26 mouse cellular contexts compared by ENCODE assay signal in the genomic region with DNA sequence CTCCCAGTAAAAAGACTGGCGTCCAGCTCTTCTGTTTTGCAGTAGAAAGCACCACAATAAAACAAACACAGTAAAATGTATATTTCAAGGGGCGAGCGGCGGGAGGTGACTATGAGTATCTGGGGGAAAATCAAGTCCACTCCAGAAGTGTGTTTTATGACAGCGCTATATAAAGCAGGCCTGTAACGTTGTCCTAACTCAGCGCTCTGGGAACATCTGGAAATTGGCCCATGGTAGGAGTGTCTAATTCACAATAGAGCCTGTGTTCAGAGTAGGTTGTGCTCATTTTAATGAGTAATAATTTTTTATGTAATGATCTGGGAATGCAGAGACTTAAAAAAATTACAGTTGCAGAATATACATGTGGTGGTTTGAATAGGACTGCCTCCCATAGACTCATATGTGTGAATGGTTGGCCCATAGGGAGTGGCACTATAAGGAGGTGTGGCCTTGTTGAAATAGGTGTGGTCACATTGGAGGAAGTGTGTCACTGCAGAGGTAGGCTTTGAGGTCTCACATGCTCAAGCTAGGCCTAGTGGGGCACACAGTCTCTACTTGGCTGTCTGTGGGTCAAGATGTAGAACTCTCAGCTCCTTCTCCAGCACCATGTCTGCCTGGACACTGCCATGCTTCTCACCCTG. TPM values are rescaled to one million over a fixed set of nuclear protein-coding genes. Genes with fewer than 3 reads are reported as not detected.
DNase-seq lines count a peak whose midpoint lies in the region; ATAC-seq and TF ChIP-seq lines count a peak whose summit lies in the region.
"Had no signal": no experiment of that assay in that cellular context is flagged by ENCODE, and none has a peak within 500 bp of the region (broad histone marks: within the 10 kb centered on the region; RNA-seq: fewer than 3 reads in every experiment).

No protein-coding gene starts in this region.

- no peaks in the 10 kb centered on the region for H3K36me3 ChIP-seq in limb, embryonic 11.5 days (ENCODE audit: control insufficient read depth, insufficient read depth, low read length)
- no peaks in the 10 kb centered on the region for H3K36me3 ChIP-seq in limb, embryonic 10.5 days
- H3K36me3 ChIP-seq in MEL (ENCODE audit: control insufficient read depth in 1 of 2, insufficient read depth in 2 of 2, low read length in 2 of 2): no peaks in the 10 kb centered on the region
- H3K36me3 ChIP-seq in limb, embryonic 12.5 days: no peaks in the 10 kb centered on the region
- H3K36me3 ChIP-seq in limb, embryonic 15.5 days: no peaks in the 10 kb centered on the region
- H3K36me3 ChIP-seq: embryonic facial prominence, embryonic 13.5 days; forebrain, embryonic 10.5 days; heart, embryonic 10.5 days; heart, embryonic 13.5 days; hindbrain, embryonic 12.5 days; intestine, embryonic 15.5 days had no signal

- no peaks in the 10 kb centered on the region for H3K79me2 ChIP-seq in MEL (ENCODE audit: control insufficient read depth, insufficient read depth, low read length, poor library complexity)

- no peaks in the 10 kb centered on the region for H3K27me3 ChIP-seq in limb, embryonic 11.5 days (ENCODE audit: control insufficient read depth, insufficient read depth, low read length)
- peaks cover 7% of the 10 kb centered on the region; the same call in 1 of the 2 replicates for H3K27me3 ChIP-seq in limb, embryonic 10.5 days (ENCODE audit: low read depth, poor library complexity, severe bottlenecking)
- H3K27me3 ChIP-seq in MEL (ENCODE audit: control insufficient read depth in 1 of 2, insufficient read depth in 2 of 2, low read length in 2 of 2): peaks cover 1 to 8% of the 10 kb centered on the region in 2 experiments; a peak in 3 of 4 replicates
- H3K27me3 ChIP-seq in limb, embryonic 12.5 days: peaks cover 39% of the 10 kb centered on the region
- H3K27me3 ChIP-seq in limb, embryonic 15.5 days: peaks cover 16% of the 10 kb centered on the region; the same call in 1 of the 2 replicates
- H3K27me3 ChIP-seq: embryonic facial prominence, embryonic 13.5 days; forebrain, embryonic 13.5 days; heart, embryonic 13.5 days; hindbrain, embryonic 12.5 days; intestine, embryonic 15.5 days had no signal

- ATAC-seq in limb, embryonic 11.5 days (ENCODE audit: insufficient number of reproducible peaks, low FRiP score, low TSS enrichment, low read depth): peak; percentile 77
- peak; percentile 97 for ATAC-seq in limb, embryonic 12.5 days (ENCODE audit: insufficient number of reproducible peaks, insufficient read depth, low FRiP score, low TSS enrichment, low read depth)
- peak; percentile 84 for ATAC-seq in limb, embryonic 15.5 days (ENCODE audit: insufficient number of reproducible peaks, low FRiP score, low TSS enrichment, low read depth)
- ATAC-seq: forebrain, embryonic 13.5 days; forebrain, embryonic 16.5 days; hindbrain, embryonic 16.5 days; intestine, embryonic 15.5 days; Patski had no signal

- no peak overlapping the region for H3K9ac ChIP-seq in limb, embryonic 11.5 days (ENCODE audit: low read length)
- H3K9ac ChIP-seq in MEL (ENCODE audit: control insufficient read depth, low read depth, low read length, poor library complexity, severe bottlenecking): no peak overlapping the region
- no peak overlapping the region for H3K9ac ChIP-seq in limb, embryonic 12.5 days (replicated peaks)
- H3K9ac ChIP-seq in limb, embryonic 15.5 days: no peak overlapping the region
- H3K9ac ChIP-seq: embryonic facial prominence, embryonic 13.5 days; forebrain, embryonic 13.5 days; heart, embryonic 13.5 days; hindbrain, embryonic 12.5 days; intestine, embryonic 15.5 days had no signal

- TF ChIP-seq POLR2A in MEL (IDR thresholded peaks at IDR 0.05; ENCODE audit: control insufficient read depth in 1 of 2, insufficient read depth in 1 of 2, low read depth in 1 of 2, low read length in 2 of 2, poor library complexity in 1 of 2): no peak

- TF ChIP-seq EP300 in MEL (IDR thresholded peaks at IDR 0.05; ENCODE audit: low read depth in 1 of 2, low read length in 2 of 2): no peak

- no peak for TF ChIP-seq CTCF in MEL (IDR thresholded peaks at IDR 0.05 in 2 of 3, conservative IDR thresholded peaks at IDR 0.05 in 1 of 3; ENCODE audit: control insufficient read depth in 1 of 3, insufficient read depth in 1 of 3, low read depth in 2 of 3, low read length in 3 of 3, poor library complexity in 1 of 3, severe bottlenecking in 1 of 3)

- no peak overlapping the region for H3K4me2 ChIP-seq in limb, embryonic 11.5 days (ENCODE audit: low read depth, severe bottlenecking)
- no peak overlapping the region for H3K4me2 ChIP-seq in limb, embryonic 12.5 days
- no peak overlapping the region for H3K4me2 ChIP-seq in limb, embryonic 15.5 days
- H3K4me2 ChIP-seq: embryonic facial prominence, embryonic 13.5 days; forebrain, embryonic 13.5 days; heart, embryonic 13.5 days; hindbrain, embryonic 12.5 days; intestine, embryonic 15.5 days had no signal

- no peak for TF ChIP-seq RAD21 in MEL (IDR thresholded peaks at IDR 0.05; ENCODE audit: low read depth, low read length)

- 64% methylated on average over 7 of the region's 7 CpGs for WGBS in limb, embryonic 11.5 days
- WGBS in limb, embryonic 10.5 days: 89% methylated on average over 7 of the region's 7 CpGs
- 34% methylated on average over 7 of the region's 7 CpGs for WGBS in limb, embryonic 12.5 days
- 33% methylated on average over 7 of the region's 7 CpGs for WGBS in limb, embryonic 15.5 days

- no peaks in the 10 kb centered on the region for H3K4me1 ChIP-seq in limb, embryonic 11.5 days (ENCODE audit: control insufficient read depth, insufficient read depth, low read length)
- H3K4me1 ChIP-seq in limb, embryonic 10.5 days: no peaks in the 10 kb centered on the region
- no peaks in the 10 kb centered on the region for H3K4me1 ChIP-seq in MEL (ENCODE audit: control insufficient read depth in 1 of 2, insufficient read depth in 2 of 2, low read length in 2 of 2)
- H3K4me1 ChIP-seq in limb, embryonic 12.5 days (replicated peaks): no peaks in the 10 kb centered on the region; the same call in 1 of the 2 replicates
- H3K4me1 ChIP-seq in limb, embryonic 15.5 days: no peaks in the 10 kb centered on the region
- H3K4me1 ChIP-seq: embryonic facial prominence, embryonic 13.5 days; forebrain, embryonic 13.5 days; heart, embryonic 13.5 days; hindbrain, embryonic 12.5 days; intestine, embryonic 15.5 days had no signal

- no peak for DNase-seq in limb, embryonic 11.5 days (ENCODE audit: low spot score)
- no peak for DNase-seq in limb, embryonic 10.5 days (ENCODE audit: low spot score)
- DNase-seq in MEL (ENCODE audit: low read depth, low spot score): peak; percentile 2
- DNase-seq in left cerebral cortex, adult 18-20 months (ENCODE audit: low spot score in 2 of 2): no peak
- DNase-seq in kidney, adult 18-20 months: no peak
- DNase-seq: adrenal gland, postnatal 10 days; adrenal gland, postnatal 36 days; cerebellum, adult 18-20 months; cerebellum, adult 9-10 months; cerebellum, postnatal 14 days; gastrocnemius, adult 2 months; gastrocnemius, postnatal 14 days; heart, adult 2 months; heart, postnatal 14 days had no signal

- no peak overlapping the region for H3K27ac ChIP-seq in limb, embryonic 11.5 days (replicated peaks; ENCODE audit: low read depth, low read length)
- no peak overlapping the region for H3K27ac ChIP-seq in limb, embryonic 10.5 days
- no peak overlapping the region for H3K27ac ChIP-seq in MEL (ENCODE audit: control insufficient read depth, low read depth, low read length)
- peak overlapping the region; percentile 53 for H3K27ac ChIP-seq in limb, embryonic 12.5 days
- H3K27ac ChIP-seq in limb, embryonic 15.5 days: peak overlapping the region; percentile 38; the same call in 1 of the 2 replicates
- H3K27ac ChIP-seq: embryonic facial prominence, embryonic 13.5 days; forebrain, embryonic 10.5 days; forebrain, embryonic 13.5 days; gastrocnemius, adult 2 months; heart, adult 2 months; heart, embryonic 10.5 days; heart, embryonic 13.5 days; hindbrain, embryonic 12.5 days; intestine, embryonic 15.5 days had no signal

- no peak overlapping the region for H3K4me3 ChIP-seq in limb, embryonic 11.5 days (ENCODE audit: low read depth, low read length)
- H3K4me3 ChIP-seq in limb, embryonic 10.5 days: no peak overlapping the region
- H3K4me3 ChIP-seq in MEL (ENCODE audit: control insufficient read depth in 1 of 2, insufficient read depth in 1 of 2, low read depth in 2 of 2, low read length in 2 of 2): no peak overlapping the region
- H3K4me3 ChIP-seq in limb, embryonic 12.5 days (replicated peaks): no peak overlapping the region
- H3K4me3 ChIP-seq in limb, embryonic 15.5 days: no peak overlapping the region
- H3K4me3 ChIP-seq: embryonic facial prominence, embryonic 13.5 days; forebrain, embryonic 10.5 days; forebrain, embryonic 13.5 days; gastrocnemius, adult 2 months; heart, adult 2 months; heart, embryonic 10.5 days; heart, embryonic 13.5 days; hindbrain, embryonic 12.5 days; intestine, embryonic 15.5 days had no signal

- H3K9me3 ChIP-seq in limb, embryonic 11.5 days (ENCODE audit: control insufficient read depth, low read length): no peaks in the 10 kb centered on the region
- H3K9me3 ChIP-seq in limb, embryonic 10.5 days (replicated peaks): no peaks in the 10 kb centered on the region
- no peaks in the 10 kb centered on the region for H3K9me3 ChIP-seq in MEL (replicated peaks; ENCODE audit: insufficient read depth, low read length)
- no peaks in the 10 kb centered on the region for H3K9me3 ChIP-seq in limb, embryonic 12.5 days
- H3K9me3 ChIP-seq in limb, embryonic 15.5 days: no peaks in the 10 kb centered on the region
- H3K9me3 ChIP-seq: embryonic facial prominence, embryonic 13.5 days; forebrain, embryonic 10.5 days; forebrain, embryonic 13.5 days; heart, embryonic 10.5 days; heart, embryonic 13.5 days; hindbrain, embryonic 12.5 days; intestine, embryonic 15.5 days had no signal

TF ChIP-seq in MEL, 35 proteins besides CTCF, POLR2A, EP300 and RAD21 (continues in another document):
- TF ChIP-seq MAZ (IDR thresholded peaks at IDR 0.05; ENCODE audit: low read depth, low read length) (no peak), USF1 (IDR thresholded peaks at IDR 0.05; ENCODE audit: low read depth, low read length) (no peak), JUND (IDR thresholded peaks at IDR 0.05; ENCODE audit: low read depth, low read length) (no peak), GATA1 (IDR thresholded peaks at IDR 0.05; ENCODE audit: low read depth, low read length) (no peak), MYC (IDR thresholded peaks at IDR 0.05; ENCODE audit: low read depth, low read length) (no peak), POLR2AphosphoS5 (IDR thresholded peaks at IDR 0.05; ENCODE audit: borderline replicate concordance, low read depth, low read length) (no peak)

RNA-seq across cellular contexts. Expression of a gene that starts 60.0 kb away (rescaled TPM):
- 47.3 and 49.8 TPM in 2 replicates for polyA plus RNA-seq in limb, embryonic 11.5 days (2014; fragmentation: Nextera tagmentation; extraction: Ambion mirVana)
- polyA plus RNA-seq in limb, embryonic 10.5 days (2016; fragmentation: Nextera tagmentation; extraction: Ambion mirVana): 37.9 and 40.1 TPM in 2 replicates
- total RNA-seq in MEL (2012; rRNA removed): 5.4 and 6.1 TPM in 2 replicates
- 10 to 100 TPM in 1 of 2 experiments, not detected in 1; 10.7 TPM for polyA plus RNA-seq in MEL (2012; ENCODE audit: insufficient read depth in 1 of 2, insufficient read length in 2 of 2, low read depth in 1 of 2, low replicate concordance in 2 of 2, missing spikeins in 1 of 2)
- 39.7 and 42.7 TPM in 2 replicates for polyA plus RNA-seq in limb, embryonic 12.5 days (2016; fragmentation: Nextera tagmentation; extraction: Ambion mirVana)
- polyA plus RNA-seq in limb, embryonic 15.5 days (2015; fragmentation: Nextera tagmentation; extraction: Ambion mirVana): 47.6 and 47.8 TPM in 2 replicates
- total RNA-seq in left cerebral cortex, adult 18-20 months (2021): 10 to 100 TPM; 67.9 to 71.3 TPM

Comparison
In these comparisons a context has a peak if more than half of its experiments do, and no peak if none do; other contexts are left out.
1. H3K27ac ChIP-seq: peak in limb, embryonic 12.5 days (single experiment) and limb, embryonic 15.5 days (single experiment); none in limb, embryonic 11.5 days (single experiment), limb, embryonic 10.5 days (single experiment) and MEL (single experiment).
2. Peak in every context shown above with its lines, with median percentiles within 50 percentile points of each other: ATAC-seq.